Mouse (Mus musculus) testis, adult 2 months (tissue): ENCODE data around the gene Rptor.

Source experiments
- CTCF ChIP-seq: fragments of 200-500 bp; IDR thresholded peaks from 2 replicates; pipeline ENCODE4 v1.5.1; 2012; ENCODE audit warnings: low read depth, mild to moderate bottlenecking, inconsistent platforms, low read length, moderate library complexity; ENCODE audit not compliant: control insufficient read depth, insufficient read depth, insufficient replicate concordance
- POLR2A ChIP-seq: fragments of 200-500 bp; IDR thresholded peaks from 2 replicates; pipeline ENCODE4 v1.6.1; 2012; ENCODE audit warnings: low read depth, mild to moderate bottlenecking, inconsistent platforms, low read length, moderate library complexity; ENCODE audit not compliant: control insufficient read depth

- no peak for TF ChIP-seq CTCF
- TF ChIP-seq POLR2A = no peak
These were observed 209.4 kb downstream of the Rptor start for GRCm38 (mm10) chr11:119812093-119812492.
